Mouse (Mus musculus) forebrain, embryonic 13.5 days (tissue): ENCODE measurements around the gene Kctd12b. TPM values are rescaled to one million over a fixed set of nuclear protein-coding genes. Genes with fewer than 3 reads are reported as not detected.

Source experiments
- ATAC-seq: fragments of 200-750 bp; cut with Nextera tagmentation; 2 replicates; pipeline ENCODE4 v1.8.0; 2017
- H3K27ac ChIP-seq: fragments of 300-500 bp; sonication (generic); 2 replicates; pipeline ENCODE4 v1.5.1; 2015; ENCODE audit warnings: inconsistent platforms, mild to moderate bottlenecking, moderate library complexity
- H3K27me3 ChIP-seq: fragments of 300-500 bp; sonication (generic); 2 replicates; pipeline ENCODE4 v1.6.1; 2015; ENCODE audit warnings: mild to moderate bottlenecking, inconsistent platforms
- H3K36me3 ChIP-seq: fragments of 300-500 bp; sonication (generic); 2 replicates; pipeline ENCODE4 v1.6.1; 2015; ENCODE audit warnings: mild to moderate bottlenecking, inconsistent platforms; ENCODE audit not compliant: poor library complexity, severe bottlenecking
- H3K4me1 ChIP-seq: fragments of 300-500 bp; sonication (generic); 2 replicates; pipeline ENCODE4 v1.6.1; 2015; ENCODE audit warnings: inconsistent platforms
- H3K4me2 ChIP-seq: fragments of 300-500 bp; sonication (generic); 2 replicates; pipeline ENCODE4 v1.6.1; 2015; ENCODE audit warnings: inconsistent platforms, mild to moderate bottlenecking, moderate library complexity
- H3K4me3 ChIP-seq: fragments of 300-500 bp; sonication (generic); 2 replicates; pipeline ENCODE4 v1.5.1; 2015; ENCODE audit warnings: mild to moderate bottlenecking, inconsistent platforms
- H3K9ac ChIP-seq: fragments of 300-500 bp; sonication (generic); 2 replicates; pipeline ENCODE4 v1.6.1; 2015; ENCODE audit warnings: mild to moderate bottlenecking, inconsistent platforms
- H3K9me3 ChIP-seq: fragments of 300-500 bp; sonication (generic); replicated peaks from 2 replicates; pipeline ENCODE4 v1.6.1; 2016; ENCODE audit warnings: inconsistent platforms
- WGBS: fragments of 180-500 bp; shearing (Covaris S2); methylation state at CpG from one replicate; pipeline ENCODE4 v1.1.7; 2015; 5-methylcytosine and 5-hydroxymethylcytosine counted together
- polyA plus RNA-seq: library from polyadenylated mRNA; unstranded; fragments of >200 nt; fragmentation: Nextera tagmentation; extraction: Ambion mirVana; gene quantifications from 2 replicates; pipeline ENCODE4 v1.2.1, GENCODE M21; 2015

Gene Kctd12b
- polyA plus RNA-seq, 1 experiment from 2014 or later: 2.1 TPM

DNA sequence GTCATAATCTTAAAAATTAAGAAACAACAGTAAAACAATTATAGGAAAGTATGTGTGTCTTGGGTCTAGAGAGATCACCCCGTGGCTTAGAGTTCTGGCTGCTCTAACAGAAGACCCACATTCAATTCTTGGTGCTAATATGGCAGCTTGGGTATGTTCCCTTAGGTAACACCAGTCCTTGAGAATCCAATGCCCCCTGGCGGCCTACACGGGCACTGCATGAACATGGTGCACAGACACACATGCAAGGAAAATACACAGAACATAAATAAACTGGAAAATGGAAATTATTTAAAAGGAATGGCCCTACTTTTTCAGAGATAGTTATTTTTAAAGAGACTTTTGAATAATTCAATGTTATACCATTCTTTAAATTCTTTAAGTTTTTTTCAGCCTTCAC, 55.6 kb downstream of the Kctd12b start:
- 73% methylated on average over 3 of the region's 3 CpGs for WGBS
- H3K9ac ChIP-seq: no peak overlapping the region
- H3K9me3 ChIP-seq: no peaks in the 10 kb centered on the region
- H3K36me3 ChIP-seq: no peaks in the 10 kb centered on the region
- H3K27ac ChIP-seq: no peak overlapping the region
- H3K27me3 ChIP-seq: no peaks in the 10 kb centered on the region
- H3K4me3 ChIP-seq: no peak overlapping the region
- H3K4me1 ChIP-seq: no peaks in the 10 kb centered on the region
- no peak overlapping the region for H3K4me2 ChIP-seq
- no peak for ATAC-seq

DNA sequence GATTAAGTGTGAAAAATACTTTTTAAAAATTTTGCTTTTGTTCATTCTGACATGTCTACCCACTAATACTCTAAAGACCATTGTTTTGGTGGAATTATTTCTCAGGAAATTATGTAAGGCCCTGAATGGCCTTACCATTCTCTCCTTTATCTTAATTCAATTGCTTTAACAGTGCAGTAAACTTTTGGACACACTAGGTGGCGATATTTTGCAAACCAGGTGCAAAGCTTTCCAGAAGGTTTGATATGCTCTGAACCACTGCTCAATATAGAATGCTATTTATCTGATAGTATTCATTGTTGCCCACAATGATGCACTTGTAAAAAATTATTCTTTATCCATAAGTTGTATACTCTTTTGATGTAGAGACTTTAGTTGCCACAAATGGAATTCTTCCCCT, 59.9 kb downstream of the Kctd12b start:
- Histone ChIP-seq H3K27ac (no peak overlapping the region), H3K4me3 (no peak overlapping the region), H3K4me1 (no peaks in the 10 kb centered on the region), H3K27me3 (no peaks in the 10 kb centered on the region), H3K9me3 (no peaks in the 10 kb centered on the region), H3K9ac (no peak overlapping the region), H3K4me2 (no peak overlapping the region), H3K36me3 (no peaks in the 10 kb centered on the region)
- WGBS: 0% methylated on average over 1 of the region's 1 CpGs
- ATAC-seq: no peak

Other genes with a start within 250 kb of the Kctd12b start
- 45.3 and 48.5 TPM in 2 replicates for gene Ubqln2, start 198.2 kb downstream of the Kctd12b start, polyA plus RNA-seq
- not detected in 2 replicates for gene Cypt3, start 137.8 kb downstream of the Kctd12b start, polyA plus RNA-seq
- 104 TPM in 2 replicates for gene Nbdy, start 27.2 kb upstream of the Kctd12b start, polyA plus RNA-seq
- gene Spin2c, start 135.8 kb upstream of the Kctd12b start, polyA plus RNA-seq: 16.2 and 18.7 TPM in 2 replicates